Mouse (Mus musculus) thymus, adult 2 months (tissue): ENCODE measurements at regions not wholly inside any gene's neighbourhood (a gene's known extent, or its start where the extent isn't known, plus 50 kb on each side); places are given as distances from the start of the nearest gene placed in this dataset.

Source experiments
- DNase-seq: peaks from one replicate; pipeline ENCODE4 v3.0.0; 2021
- H3K27ac ChIP-seq: fragments of 200-500 bp; 2 replicates; pipeline ENCODE4 v1.5.1; 2012; ENCODE audit warnings: low read length, control low read depth; ENCODE audit not compliant: control insufficient read depth, insufficient read depth
- H3K27me3 ChIP-seq: fragments of 200-500 bp; 2 replicates; pipeline ENCODE4 v1.6.1; 2012; ENCODE audit warnings: mild to moderate bottlenecking, low read length, moderate library complexity, mixed read lengths; ENCODE audit not compliant: control insufficient read depth, insufficient read depth
- H3K36me3 ChIP-seq: fragments of 200-500 bp; 2 replicates; pipeline ENCODE4 v1.6.1; 2012; ENCODE audit warnings: mild to moderate bottlenecking, low read length, moderate library complexity; ENCODE audit not compliant: control insufficient read depth, insufficient read depth
- H3K4me1 ChIP-seq: fragments of 200-500 bp; replicated peaks from 2 replicates; pipeline ENCODE4 v1.6.1; 2012; ENCODE audit warnings: low read length; ENCODE audit not compliant: control insufficient read depth, insufficient read depth
- H3K4me3 ChIP-seq: fragments of 200-500 bp; 2 replicates; pipeline ENCODE4 v1.5.1; 2012; ENCODE audit warnings: mild to moderate bottlenecking, low read length, control low read depth, moderate library complexity; ENCODE audit not compliant: control insufficient read depth, insufficient read depth
- CTCF ChIP-seq: fragments of 200-500 bp; IDR thresholded peaks from 2 replicates; pipeline ENCODE4 v1.5.1; 2012; ENCODE audit warnings: mild to moderate bottlenecking, control low read depth, low read length, moderate library complexity, borderline replicate concordance; ENCODE audit not compliant: control insufficient read depth, poor library complexity, insufficient read depth; ENCODE audit errors: extremely low read depth
- POLR2A ChIP-seq: fragments of 200-500 bp; IDR thresholded peaks from 2 replicates; pipeline ENCODE4 v1.6.1; 2012; ENCODE audit warnings: mild to moderate bottlenecking, low read length, control low read depth, moderate library complexity; ENCODE audit not compliant: control insufficient read depth, poor library complexity, insufficient read depth; ENCODE audit errors: extremely low read depth
- WGBS: fragments of 180-500 bp; shearing (Covaris S2); methylation state at CpG from one replicate; pipeline ENCODE4 v1.1.7; 2018; 5-methylcytosine and 5-hydroxymethylcytosine counted together

- TF ChIP-seq CTCF (no peak), POLR2A (no peak)
- H3K27me3 ChIP-seq, result no peaks in the 10 kb centered on the region
- no peak overlapping the region for H3K27ac ChIP-seq
- no peaks in the 10 kb centered on the region for H3K4me1 ChIP-seq
- DNase-seq, result no peak
- H3K36me3 ChIP-seq, result no peaks in the 10 kb centered on the region
- no peak overlapping the region for H3K4me3 ChIP-seq
Observed at GRCm38 (mm10) chr1:128912532-128912931, 320.4 kb upstream of the Cxcr4 start.

GRCm38 (mm10) chr1:128907566-128907965, 315.5 kb upstream of the Cxcr4 start:
- H3K4me1 ChIP-seq, result no peaks in the 10 kb centered on the region
- no peaks in the 10 kb centered on the region for H3K27me3 ChIP-seq
- H3K36me3 ChIP-seq, result no peaks in the 10 kb centered on the region
- 95% methylated on average over 2 of the region's 2 CpGs for WGBS
- TF ChIP-seq CTCF, result no peak
- TF ChIP-seq POLR2A, result no peak
- H3K4me3 ChIP-seq, result no peak overlapping the region
- no peak for DNase-seq
- H3K27ac ChIP-seq, result no peak overlapping the region

- Histone ChIP-seq H3K36me3 (no peaks in the 10 kb centered on the region), H3K4me3 (no peak overlapping the region), H3K27me3 (no peaks in the 10 kb centered on the region), H3K4me1 (no peaks in the 10 kb centered on the region), H3K27ac (no peak overlapping the region)
- TF ChIP-seq CTCF, result no peak
- no peak for TF ChIP-seq POLR2A
- no peak for DNase-seq
- 87% methylated on average over 8 of the region's 8 CpGs for WGBS
Observed at GRCm38 (mm10) chr1:128898025-128898424, 305.9 kb upstream of the Cxcr4 start.

GRCm38 (mm10) chr1:128894546-128894945, 302.5 kb upstream of the Cxcr4 start:
- WGBS, result 88% methylated on average over 5 of the region's 5 CpGs
- no peak for TF ChIP-seq CTCF
- no peak for TF ChIP-seq POLR2A
- no peak overlapping the region for H3K4me3 ChIP-seq
- no peak overlapping the region for H3K27ac ChIP-seq
- H3K27me3 ChIP-seq, result no peaks in the 10 kb centered on the region
- no peaks in the 10 kb centered on the region for H3K4me1 ChIP-seq
- DNase-seq, result no peak
- H3K36me3 ChIP-seq, result no peaks in the 10 kb centered on the region

GRCm38 (mm10) chr1:128878291-128878690, 286.2 kb upstream of the Cxcr4 start:
- H3K27ac ChIP-seq, result no peak overlapping the region

GRCm38 (mm10) chr1:128875289-128875688, 283.2 kb upstream of the Cxcr4 start:
- H3K4me1 ChIP-seq, result peaks cover 6% of the 10 kb centered on the region
- H3K4me3 ChIP-seq, result no peak overlapping the region
- WGBS, result 10% methylated on average over 8 of the region's 8 CpGs
- no peaks in the 10 kb centered on the region for H3K27me3 ChIP-seq
- peak; percentile 42 for DNase-seq
- TF ChIP-seq CTCF (no peak), POLR2A (no peak)
- H3K36me3 ChIP-seq, result no peaks in the 10 kb centered on the region
- H3K27ac ChIP-seq, result no peak overlapping the region

More at GRCm38 (mm10) chr1:128878291-128878690, 286.2 kb upstream of the Cxcr4 start:
- Histone ChIP-seq H3K4me1 (peaks cover 6% of the 10 kb centered on the region), H3K4me3 (no peak overlapping the region), H3K27me3 (no peaks in the 10 kb centered on the region), H3K36me3 (no peaks in the 10 kb centered on the region)
- TF ChIP-seq POLR2A (no peak), CTCF (no peak)
- DNase-seq, result no peak

GRCm38 (mm10) chr1:128874190-128874589, 282.1 kb upstream of the Cxcr4 start:
- Histone ChIP-seq H3K27ac (no peak overlapping the region; the same call in 1 of the 2 replicates), H3K36me3 (no peaks in the 10 kb centered on the region), H3K27me3 (no peaks in the 10 kb centered on the region), H3K4me3 (no peak overlapping the region), H3K4me1 (peaks cover 6% of the 10 kb centered on the region)
- TF ChIP-seq POLR2A, result no peak
- TF ChIP-seq CTCF, result no peak
- no peak for DNase-seq
- 59% methylated on average over 11 of the region's 11 CpGs for WGBS
